Mouse (Mus musculus) heart, embryonic 12.5 days (tissue): ENCODE measurements around the gene Stra8. TPM values are rescaled to one million over a fixed set of nuclear protein-coding genes. Genes with fewer than 3 reads are reported as not detected.
A peak's percentile ranks its signal among the peaks of the same experiment; 100 is the strongest.

Source experiments
- ATAC-seq: fragments of 200-750 bp; cut with Nextera tagmentation; 2 replicates; pipeline ENCODE4 v1.8.0; 2017; ENCODE audit warnings: moderate TSS enrichment, moderate library complexity; ENCODE audit not compliant: insufficient number of reproducible peaks, low FRiP score
- H3K27ac ChIP-seq: fragments of 300-500 bp; sonication (generic); 2 replicates; pipeline ENCODE4 v1.5.1; 2016; ENCODE audit warnings: mild to moderate bottlenecking, moderate library complexity; ENCODE audit not compliant: poor library complexity, severe bottlenecking
- H3K27me3 ChIP-seq: fragments of 300-500 bp; sonication (generic); replicated peaks from 2 replicates; pipeline ENCODE4 v1.6.1; 2016; ENCODE audit warnings: mild to moderate bottlenecking, moderate library complexity
- H3K36me3 ChIP-seq: fragments of 300-500 bp; sonication (generic); 2 replicates; pipeline ENCODE4 v1.6.1; 2016; ENCODE audit warnings: mild to moderate bottlenecking, moderate library complexity
- H3K4me1 ChIP-seq: fragments of 300-500 bp; sonication (generic); replicated peaks from 2 replicates; pipeline ENCODE4 v1.6.1; 2016; ENCODE audit warnings: mild to moderate bottlenecking
- H3K4me2 ChIP-seq: fragments of 300-500 bp; sonication (generic); 2 replicates; pipeline ENCODE4 v1.6.1; 2016; ENCODE audit warnings: mild to moderate bottlenecking, moderate library complexity
- H3K4me3 ChIP-seq: fragments of 300-500 bp; sonication (generic); 2 replicates; pipeline ENCODE4 v1.5.1; 2016; ENCODE audit warnings: mild to moderate bottlenecking
- H3K9ac ChIP-seq: fragments of 300-500 bp; sonication (generic); 2 replicates; pipeline ENCODE4 v1.6.1; 2016; ENCODE audit warnings: mild to moderate bottlenecking, moderate library complexity
- H3K9me3 ChIP-seq: fragments of 300-500 bp; sonication (generic); replicated peaks from 2 replicates; pipeline ENCODE4 v1.6.1; 2016; ENCODE audit warnings: mild to moderate bottlenecking, moderate library complexity
- WGBS: fragments of 180-500 bp; shearing (Covaris S2); methylation state at CpG from one replicate; pipeline ENCODE4 v1.1.7; 2016; 5-methylcytosine and 5-hydroxymethylcytosine counted together
- polyA plus RNA-seq: library from polyadenylated mRNA; unstranded; fragments of >200 nt; fragmentation: Nextera tagmentation; extraction: Ambion mirVana; gene quantifications from 2 replicates; pipeline ENCODE4 v1.2.1, GENCODE M21; 2016

Gene Stra8
- polyA plus RNA-seq, 1 experiment from 2014 or later: not detected

GRCm38 (mm10) chr6:34943499-34943898, 23.5 kb downstream of the Stra8 start:
- Histone ChIP-seq H3K36me3 (no peaks in the 10 kb centered on the region), H3K27ac (no peak overlapping the region), H3K9me3 (no peaks in the 10 kb centered on the region), H3K9ac (no peak overlapping the region), H3K4me1 (no peaks in the 10 kb centered on the region; the same call in 1 of the 2 replicates), H3K27me3 (peaks cover 14% of the 10 kb centered on the region; the same call in 1 of the 2 replicates), H3K4me3 (no peak overlapping the region), H3K4me2 (no peak overlapping the region)
- 66% methylated on average over 5 of the region's 5 CpGs for WGBS
- ATAC-seq: no peak

GRCm38 (mm10) chr6:34946486-34947079, 26.6 kb downstream of the Stra8 start:
- ATAC-seq: no peak
- no peaks in the 10 kb centered on the region for H3K9me3 ChIP-seq
- no peaks in the 10 kb centered on the region; the same call in 1 of the 2 replicates for H3K4me1 ChIP-seq
- WGBS: 78% methylated on average over 1 of the region's 1 CpGs
- H3K27ac ChIP-seq: no peak overlapping the region
- H3K9ac ChIP-seq: no peak overlapping the region
- no peak overlapping the region for H3K4me3 ChIP-seq
- no peaks in the 10 kb centered on the region for H3K36me3 ChIP-seq
- H3K27me3 ChIP-seq: peaks cover 21% of the 10 kb centered on the region
- no peak overlapping the region for H3K4me2 ChIP-seq

- Histone ChIP-seq H3K36me3 (no peaks in the 10 kb centered on the region), H3K4me1 (no peaks in the 10 kb centered on the region; the same call in 1 of the 2 replicates), H3K27me3 (peaks cover 18% of the 10 kb centered on the region), H3K9ac (no peak overlapping the region), H3K9me3 (no peaks in the 10 kb centered on the region), H3K4me2 (peak overlapping the region; percentile 48), H3K27ac (no peak overlapping the region), H3K4me3 (peak overlapping the region; percentile 10)
- 13% methylated on average over 11 of the region's 11 CpGs for WGBS
- 0 out of 2 replicates have a peak, but pooled peaks have one; percentile 6 for ATAC-seq
Measured at GRCm38 (mm10) chr6:34948461-34948860, 28.5 kb downstream of the Stra8 start.

GRCm38 (mm10) chr6:34951518-34951917, 31.6 kb downstream of the Stra8 start:
- Histone ChIP-seq H3K9me3 (no peaks in the 10 kb centered on the region), H3K4me1 (peaks cover 9% of the 10 kb centered on the region), H3K4me2 (no peak overlapping the region), H3K36me3 (no peaks in the 10 kb centered on the region), H3K27ac (no peak overlapping the region), H3K9ac (no peak overlapping the region), H3K27me3 (peaks cover 18% of the 10 kb centered on the region), H3K4me3 (no peak overlapping the region)
- no peak for ATAC-seq
- 84% methylated on average over 7 of the region's 7 CpGs for WGBS

- Histone ChIP-seq H3K4me3 (no peak overlapping the region), H3K9ac (no peak overlapping the region), H3K9me3 (no peaks in the 10 kb centered on the region), H3K27me3 (peaks cover 18% of the 10 kb centered on the region), H3K36me3 (no peaks in the 10 kb centered on the region), H3K27ac (no peak overlapping the region), H3K4me1 (peaks cover 9% of the 10 kb centered on the region), H3K4me2 (no peak overlapping the region)
- ATAC-seq: no peak
- 66% methylated on average over 7 of the region's 7 CpGs for WGBS
Measured at GRCm38 (mm10) chr6:34951956-34952667, 32.1 kb downstream of the Stra8 start.

- H3K27me3 ChIP-seq: no peaks in the 10 kb centered on the region; the same call in 1 of the 2 replicates
- no peak overlapping the region for H3K27ac ChIP-seq
- H3K4me2 ChIP-seq: peak overlapping the region; percentile 61
- H3K4me3 ChIP-seq: peak overlapping the region; percentile 25; the same call in 1 of the 2 replicates
- 47% methylated on average over 18 of the region's 18 CpGs for WGBS
- H3K9me3 ChIP-seq: no peaks in the 10 kb centered on the region
- peaks cover 9% of the 10 kb centered on the region; the same call in 1 of the 2 replicates for H3K4me1 ChIP-seq
- no peaks in the 10 kb centered on the region for H3K36me3 ChIP-seq
- peak; percentile 74 for ATAC-seq
- no peak overlapping the region; the same call in 1 of the 2 replicates for H3K9ac ChIP-seq
Measured at GRCm38 (mm10) chr6:34954926-34955861, 35.2 kb downstream of the Stra8 start.

- Histone ChIP-seq H3K27ac (no peak overlapping the region), H3K9ac (no peak overlapping the region), H3K9me3 (no peaks in the 10 kb centered on the region), H3K4me1 (peaks cover 9% of the 10 kb centered on the region; the same call in 1 of the 2 replicates), H3K4me2 (peak overlapping the region; percentile 61), H3K36me3 (no peaks in the 10 kb centered on the region), H3K27me3 (no peaks in the 10 kb centered on the region), H3K4me3 (peak overlapping the region; percentile 6; the same call in 1 of the 2 replicates)
- WGBS: 26% methylated on average over 8 of the region's 8 CpGs
- ATAC-seq: no peak
Measured at GRCm38 (mm10) chr6:34955862-34956241, 35.9 kb downstream of the Stra8 start.

GRCm38 (mm10) chr6:34959131-34959530, 39.2 kb downstream of the Stra8 start:
- Histone ChIP-seq H3K4me2 (no peak overlapping the region), H3K4me1 (peaks cover 9% of the 10 kb centered on the region; the same call in 1 of the 2 replicates), H3K36me3 (no peaks in the 10 kb centered on the region), H3K27me3 (no peaks in the 10 kb centered on the region), H3K9me3 (no peaks in the 10 kb centered on the region), H3K27ac (no peak overlapping the region), H3K9ac (no peak overlapping the region), H3K4me3 (no peak overlapping the region)
- WGBS: 83% methylated on average over 7 of the region's 7 CpGs
- ATAC-seq: no peak

- 0 out of 2 replicates have a peak, but pooled peaks cover 2% of the 10 kb centered on the region for H3K9me3 ChIP-seq
- ATAC-seq: no peak
- no peak overlapping the region for H3K27ac ChIP-seq
- WGBS: 71% methylated on average over 2 of the region's 2 CpGs
- H3K36me3 ChIP-seq: no peaks in the 10 kb centered on the region
- H3K4me1 ChIP-seq: no peaks in the 10 kb centered on the region
- no peaks in the 10 kb centered on the region for H3K27me3 ChIP-seq
- no peak overlapping the region for H3K4me2 ChIP-seq
- no peak overlapping the region for H3K9ac ChIP-seq
- H3K4me3 ChIP-seq: no peak overlapping the region
Measured at GRCm38 (mm10) chr6:34964550-34964949, 44.6 kb downstream of the Stra8 start.

- Histone ChIP-seq H3K27me3 (no peaks in the 10 kb centered on the region), H3K9me3 (0 out of 2 replicates have a peak, but pooled peaks cover 2% of the 10 kb centered on the region), H3K9ac (no peak overlapping the region), H3K4me3 (no peak overlapping the region), H3K4me1 (no peaks in the 10 kb centered on the region), H3K27ac (no peak overlapping the region), H3K4me2 (no peak overlapping the region), H3K36me3 (no peaks in the 10 kb centered on the region)
- ATAC-seq: no peak
- WGBS: 79% methylated on average over 6 of the region's 6 CpGs
Measured at GRCm38 (mm10) chr6:34965819-34966539, 46.0 kb downstream of the Stra8 start.
